Mouse (Mus musculus): ENCODE results near the gene Bbip1. TPM values are rescaled to one million over a fixed set of nuclear protein-coding genes. Genes with fewer than 3 reads are reported as not detected.

Bbip1 gene
- total RNA-seq, 1 experiment: 21.9 TPM

GRCm38 (mm10) chr19:53885450-53885849 lies 59.0 kb downstream of the Bbip1 start:
- no peaks in the 10 kb centered on the region for H3K36me3 ChIP-seq (ENCODE audit: control insufficient read depth, insufficient read depth, low read length, poor library complexity, severe bottlenecking)
- no peaks in the 10 kb centered on the region for H3K9me3 ChIP-seq (ENCODE audit: control insufficient read depth, insufficient read depth, low read depth, low read length)
- H3K9ac ChIP-seq (ENCODE audit: insufficient read depth, low read depth, low read length, poor library complexity, severe bottlenecking): no peak overlapping the region
- no peaks in the 10 kb centered on the region for H3K4me1 ChIP-seq (ENCODE audit: control insufficient read depth in 2 of 2, insufficient read depth in 2 of 2, low read length in 2 of 2, poor library complexity in 1 of 2)
- TF ChIP-seq ZC3H11A (IDR thresholded peaks at IDR 0.05; ENCODE audit: borderline replicate concordance, low read depth, low read length) (no peak), HCFC1 (IDR thresholded peaks at IDR 0.05; ENCODE audit: borderline replicate concordance, insufficient read depth, low read length) (no peak), ZNF384 (IDR thresholded peaks at IDR 0.05; ENCODE audit: low read depth, low read length) (no peak), CHD2 (IDR thresholded peaks at IDR 0.05; ENCODE audit: low read depth, low read length) (no peak), MAFK (IDR thresholded peaks at IDR 0.05; ENCODE audit: insufficient read depth, low read depth, low read length) (no peak)
- in situ Hi-C loops (cut with MboI; ENCODE audit: low sequenced_read_pairs in 2 of 2, unreplicated experiment in 2 of 2): no loop called here
- H3K27ac ChIP-seq (ENCODE audit: insufficient read depth, low read depth, low read length, poor library complexity, severe bottlenecking): no peak overlapping the region
- no peak overlapping the region for H3K4me3 ChIP-seq (ENCODE audit: insufficient read depth in 1 of 2, low read depth in 1 of 2, low read length in 2 of 2, poor library complexity in 1 of 2, severe bottlenecking in 1 of 2)
- no peak for DNase-seq (ENCODE audit: low read depth, low spot score)

GRCm38 (mm10) chr19:53881786-53882185 lies 62.6 kb downstream of the Bbip1 start:
- no peaks in the 10 kb centered on the region for H3K4me1 ChIP-seq (ENCODE audit: control insufficient read depth in 2 of 2, insufficient read depth in 2 of 2, low read length in 2 of 2, poor library complexity in 1 of 2)
- H3K36me3 ChIP-seq (ENCODE audit: control insufficient read depth, insufficient read depth, low read length, poor library complexity, severe bottlenecking): no peaks in the 10 kb centered on the region
- H3K9me3 ChIP-seq (ENCODE audit: control insufficient read depth, insufficient read depth, low read depth, low read length): no peaks in the 10 kb centered on the region
- DNase-seq (ENCODE audit: low read depth, low spot score): no peak
- no peak overlapping the region for H3K4me3 ChIP-seq (ENCODE audit: insufficient read depth in 1 of 2, low read depth in 1 of 2, low read length in 2 of 2, poor library complexity in 1 of 2, severe bottlenecking in 1 of 2)
- no peak overlapping the region for H3K27ac ChIP-seq (ENCODE audit: insufficient read depth, low read depth, low read length, poor library complexity, severe bottlenecking)
- H3K9ac ChIP-seq (ENCODE audit: insufficient read depth, low read depth, low read length, poor library complexity, severe bottlenecking): no peak overlapping the region
- in situ Hi-C loops (cut with MboI; ENCODE audit: low sequenced_read_pairs in 2 of 2, unreplicated experiment in 2 of 2): no loop called here
- TF ChIP-seq ZNF384 (IDR thresholded peaks at IDR 0.05; ENCODE audit: low read depth, low read length): no peak
- no peak for TF ChIP-seq ZC3H11A (IDR thresholded peaks at IDR 0.05; ENCODE audit: borderline replicate concordance, low read depth, low read length)
- no peak for TF ChIP-seq MAFK (IDR thresholded peaks at IDR 0.05; ENCODE audit: insufficient read depth, low read depth, low read length)
- no peak for TF ChIP-seq HCFC1 (IDR thresholded peaks at IDR 0.05; ENCODE audit: borderline replicate concordance, insufficient read depth, low read length)
- TF ChIP-seq CHD2 (IDR thresholded peaks at IDR 0.05; ENCODE audit: low read depth, low read length): no peak

DNA sequence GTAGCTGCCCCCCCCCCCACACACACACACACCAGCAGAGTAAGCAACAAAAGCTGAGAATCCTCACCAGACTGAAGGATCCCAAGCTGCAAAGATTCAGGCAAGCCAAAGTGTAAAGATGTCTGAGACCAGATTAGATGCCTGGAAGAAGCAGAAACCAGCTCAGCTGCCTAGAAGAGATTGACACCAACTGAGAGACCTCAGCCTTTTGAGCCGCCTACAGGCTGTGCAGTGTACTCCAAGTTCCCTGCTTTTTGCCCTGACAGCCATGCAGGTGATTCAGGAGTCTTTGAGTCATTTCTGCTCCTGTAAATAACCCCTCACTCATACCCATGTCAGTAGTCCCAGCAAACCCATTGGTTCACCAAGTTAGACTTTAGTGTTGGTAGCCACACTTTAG lies 64.0 kb downstream of the Bbip1 start:
- Histone ChIP-seq H3K27ac (ENCODE audit: insufficient read depth, low read depth, low read length, poor library complexity, severe bottlenecking) (no peak overlapping the region), H3K4me3 (ENCODE audit: insufficient read depth in 1 of 2, low read depth in 1 of 2, low read length in 2 of 2, poor library complexity in 1 of 2, severe bottlenecking in 1 of 2) (no peak overlapping the region), H3K9me3 (ENCODE audit: control insufficient read depth, insufficient read depth, low read depth, low read length) (no peaks in the 10 kb centered on the region), H3K9ac (ENCODE audit: insufficient read depth, low read depth, low read length, poor library complexity, severe bottlenecking) (no peak overlapping the region), H3K36me3 (ENCODE audit: control insufficient read depth, insufficient read depth, low read length, poor library complexity, severe bottlenecking) (no peaks in the 10 kb centered on the region), H3K4me1 (ENCODE audit: control insufficient read depth in 2 of 2, insufficient read depth in 2 of 2, low read length in 2 of 2, poor library complexity in 1 of 2) (no peaks in the 10 kb centered on the region)
- in situ Hi-C loops (cut with MboI; ENCODE audit: low sequenced_read_pairs in 2 of 2, unreplicated experiment in 2 of 2): no loop called here
- TF ChIP-seq HCFC1 (IDR thresholded peaks at IDR 0.05; ENCODE audit: borderline replicate concordance, insufficient read depth, low read length): no peak
- TF ChIP-seq ZNF384 (IDR thresholded peaks at IDR 0.05; ENCODE audit: low read depth, low read length): no peak
- no peak for TF ChIP-seq MAFK (IDR thresholded peaks at IDR 0.05; ENCODE audit: insufficient read depth, low read depth, low read length)
- TF ChIP-seq ZC3H11A (IDR thresholded peaks at IDR 0.05; ENCODE audit: borderline replicate concordance, low read depth, low read length): no peak
- TF ChIP-seq CHD2 (IDR thresholded peaks at IDR 0.05; ENCODE audit: low read depth, low read length): no peak
- no peak for DNase-seq (ENCODE audit: low read depth, low spot score)

Other genes starting within 250 kb of the Bbip1 start
- gene Pdcd4, start 52.4 kb downstream of the Bbip1 start, total RNA-seq (2012; rRNA removed): 8.6 and 13.4 TPM in 2 replicates
- gene Shoc2, start 321 bp downstream of the Bbip1 start, total RNA-seq (2012; rRNA removed): 17.3 and 26.6 TPM in 2 replicates
- 0.58 and 0.76 TPM in 2 replicates for gene Adra2a, start 99.5 kb upstream of the Bbip1 start, total RNA-seq (2012; rRNA removed)